Mouse (Mus musculus): Measurements from ENCODE around the gene Ftl1.

DNA sequence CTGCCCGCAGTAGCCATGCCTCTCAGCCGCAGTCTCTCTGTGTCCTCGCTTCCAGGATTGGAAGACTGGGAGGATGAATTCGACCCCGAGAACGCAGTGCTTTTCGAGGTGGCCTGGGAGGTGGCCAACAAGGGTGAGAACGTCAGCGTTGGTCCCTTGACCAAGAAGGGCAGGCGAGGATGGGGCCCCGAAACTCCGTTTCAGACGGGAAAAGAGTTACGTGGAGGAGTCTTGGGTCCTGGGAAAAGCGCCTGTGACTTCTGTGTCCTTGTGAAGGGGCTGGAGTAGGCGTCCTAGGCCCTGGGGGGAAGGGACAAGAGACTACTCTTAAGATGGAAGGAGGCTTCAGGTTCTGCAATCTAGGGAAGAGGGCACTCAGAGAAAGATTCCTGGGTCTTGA is 24.6 kb downstream of the Ftl1 start:
- TF ChIP-seq POLR2A (IDR thresholded peaks at IDR 0.05; ENCODE audit: borderline replicate concordance, control insufficient read depth, low read depth, low read length) (no peak), CTCF (IDR thresholded peaks at IDR 0.05; ENCODE audit: control insufficient read depth, insufficient read depth, low read length) (no peak)
